Mouse (Mus musculus) CH12.LX (cell line): ENCODE data around the gene Tmem120a.
A peak's percentile ranks its signal among the peaks of the same experiment; 100 is the strongest.

Experiments
- CTCF ChIP-seq, 2 experiments: IDR thresholded peaks in 1 of 2; conservative IDR thresholded peaks in 1 of 2; 2 replicates each; pipeline ENCODE4 v1.5.1; 2011 to 2012; ENCODE audit warnings: low read depth in 2 of 2, low read length in 2 of 2, improper control_type of control experiment in 1 of 2, inconsistent platforms in 1 of 2, mild to moderate bottlenecking in 1 of 2, moderate library complexity in 1 of 2
- E2F4 ChIP-seq: IDR thresholded peaks from 2 replicates; pipeline ENCODE4 v1.6.1; 2011; ENCODE audit warnings: low read depth, low read length, improper control_type of control experiment; ENCODE audit not compliant: insufficient replicate concordance
- HCFC1 ChIP-seq: IDR thresholded peaks from 2 replicates; pipeline ENCODE4 v1.6.1; 2012; ENCODE audit warnings: low read depth, mild to moderate bottlenecking, inconsistent platforms, low read length, improper control_type of control experiment
- MAX ChIP-seq: IDR thresholded peaks from 2 replicates; pipeline ENCODE4 v1.6.1; 2011; ENCODE audit warnings: low read length, improper control_type of control experiment
- POLR2A ChIP-seq: IDR thresholded peaks from 2 replicates; pipeline ENCODE4 v1.6.1; 2011; ENCODE audit warnings: low read depth, mild to moderate bottlenecking, improper control_type of control experiment, low read length
- POLR2AphosphoS2 ChIP-seq: IDR thresholded peaks from 2 replicates; pipeline ENCODE4 v1.6.1; 2011; ENCODE audit warnings: low read depth, low read length, improper control_type of control experiment
- UBTF ChIP-seq: IDR thresholded peaks from 2 replicates; pipeline ENCODE4 v1.6.1; 2012; ENCODE audit warnings: low read depth, mild to moderate bottlenecking, inconsistent platforms, low read length, improper control_type of control experiment, moderate library complexity

DNA sequence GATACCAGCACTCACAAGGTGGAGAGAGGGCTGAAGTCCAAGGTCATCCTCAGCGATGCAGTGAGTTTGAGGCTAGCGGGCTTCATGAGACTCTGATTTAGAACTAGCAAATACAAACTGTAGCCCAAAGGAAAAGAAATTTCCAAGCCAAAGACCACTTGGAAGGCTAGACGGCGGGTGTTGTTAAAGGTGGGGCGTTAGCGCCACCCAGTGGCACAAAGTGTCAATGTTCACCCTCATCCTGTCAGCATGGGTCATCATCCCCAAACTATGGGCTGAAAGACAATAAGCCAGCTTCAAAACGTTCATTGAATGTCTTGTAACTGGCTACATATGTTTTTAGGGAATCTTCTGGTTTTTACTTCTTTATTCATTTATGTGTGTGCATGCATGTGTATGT is 19.3 kb upstream of the Tmem120a start:
- TF ChIP-seq CTCF (conservative IDR thresholded peaks at IDR 0.05 in 1 of 2, IDR thresholded peaks at IDR 0.05 in 1 of 2; ENCODE audit: low read depth in 2 of 2, low read length in 2 of 2), result peak; percentile 86 to 98
- TF ChIP-seq HCFC1, result no peak
- TF ChIP-seq POLR2A, result no peak
- no peak for TF ChIP-seq MAX
- TF ChIP-seq UBTF, result no peak
- TF ChIP-seq E2F4, result no peak
- TF ChIP-seq POLR2AphosphoS2, result no peak
